Mouse (Mus musculus): Measurements from ENCODE around the gene Pusl1. TPM values are rescaled to one million over a fixed set of nuclear protein-coding genes. Genes with fewer than 3 reads are reported as not detected.

Pusl1 gene
- polyA plus RNA-seq, 1 experiment from 2014 or later = 45.7 TPM

DNA sequence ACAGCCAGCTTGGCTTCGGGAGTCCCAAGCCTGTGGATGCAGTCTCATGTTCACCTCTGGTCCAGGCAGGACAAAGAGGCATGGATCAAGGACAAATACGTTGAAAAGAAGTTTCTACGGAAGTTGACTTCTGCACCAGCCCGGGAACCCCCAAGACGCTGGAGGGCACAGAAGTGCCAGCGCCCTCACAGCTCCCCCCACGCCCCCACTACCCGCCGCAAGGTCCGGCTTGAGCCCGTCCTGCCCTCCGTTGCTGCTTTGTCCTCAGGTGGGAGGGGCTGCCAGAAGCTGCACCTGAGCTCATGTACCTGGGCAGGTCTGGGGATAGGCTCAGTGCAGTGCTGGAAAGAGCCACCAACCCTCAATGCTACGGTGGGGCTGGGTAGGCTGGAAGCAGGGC lies 11.7 kb upstream of the Pusl1 start:
- peaks cover 38% of the 10 kb centered on the region for H3K36me3 ChIP-seq (ENCODE audit: control insufficient read depth, insufficient read depth, low read length)
- ATAC-seq (ENCODE audit: insufficient number of reproducible peaks, insufficient read depth, low FRiP score, low read depth) = no peak
- no peak overlapping the region for H3K9ac ChIP-seq (replicated peaks; ENCODE audit: low read depth, low read length)
- 94% methylated on average over 13 of the region's 13 CpGs for WGBS
- no peaks in the 10 kb centered on the region for H3K9me3 ChIP-seq (ENCODE audit: control insufficient read depth, low read depth, low read length)
- no peak overlapping the region for H3K4me3 ChIP-seq (ENCODE audit: low read depth, low read length)
- H3K27ac ChIP-seq (ENCODE audit: low read length) = no peak overlapping the region
- no peaks in the 10 kb centered on the region for H3K27me3 ChIP-seq (ENCODE audit: control insufficient read depth, insufficient read depth, low read length)
- H3K4me2 ChIP-seq (replicated peaks; ENCODE audit: low read depth, low read length) = no peak overlapping the region
- H3K4me1 ChIP-seq (ENCODE audit: control insufficient read depth, insufficient read depth, low read length) = no peaks in the 10 kb centered on the region

DNA sequence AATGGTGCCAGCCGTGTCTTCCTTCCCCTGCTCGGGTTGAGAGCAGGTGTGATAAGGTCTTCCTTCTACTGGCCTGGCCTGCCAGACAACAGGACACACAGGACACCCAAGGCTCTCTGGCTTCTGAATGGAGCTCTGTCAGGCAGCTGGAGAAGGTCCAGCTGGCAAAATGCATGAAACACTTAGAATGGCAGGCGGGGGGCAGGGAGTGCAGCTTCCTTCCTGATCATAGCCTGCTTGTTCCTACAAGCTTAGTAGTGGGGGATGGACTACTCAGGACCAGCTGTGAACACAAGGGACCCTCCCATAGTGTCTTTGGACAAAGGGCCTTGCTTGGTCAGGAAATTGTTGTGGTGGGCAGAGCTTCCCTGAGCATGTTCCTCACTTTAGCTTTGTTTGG lies 9.6 kb upstream of the Pusl1 start:
- Histone ChIP-seq H3K4me3 (ENCODE audit: low read depth, low read length) (no peak overlapping the region), H3K36me3 (ENCODE audit: control insufficient read depth, insufficient read depth, low read length) (peaks cover 43% of the 10 kb centered on the region), H3K27me3 (ENCODE audit: control insufficient read depth, insufficient read depth, low read length) (no peaks in the 10 kb centered on the region), H3K9ac (replicated peaks; ENCODE audit: low read depth, low read length) (no peak overlapping the region), H3K27ac (ENCODE audit: low read length) (no peak overlapping the region), H3K4me1 (ENCODE audit: control insufficient read depth, insufficient read depth, low read length) (no peaks in the 10 kb centered on the region), H3K4me2 (replicated peaks; ENCODE audit: low read depth, low read length) (no peak overlapping the region), H3K9me3 (ENCODE audit: control insufficient read depth, low read depth, low read length) (no peaks in the 10 kb centered on the region)
- WGBS = 71% methylated on average over 3 of the region's 3 CpGs
- ATAC-seq (ENCODE audit: insufficient number of reproducible peaks, insufficient read depth, low FRiP score, low read depth) = no peak

- 95% methylated on average over 7 of the region's 7 CpGs for WGBS
- H3K36me3 ChIP-seq (ENCODE audit: control insufficient read depth, insufficient read depth, low read length) = peaks cover 33% of the 10 kb centered on the region
- H3K9me3 ChIP-seq (ENCODE audit: control insufficient read depth, low read depth, low read length) = no peaks in the 10 kb centered on the region
- no peaks in the 10 kb centered on the region for H3K27me3 ChIP-seq (ENCODE audit: control insufficient read depth, insufficient read depth, low read length)
- H3K9ac ChIP-seq (replicated peaks; ENCODE audit: low read depth, low read length) = no peak overlapping the region
- no peak overlapping the region for H3K4me3 ChIP-seq (ENCODE audit: low read depth, low read length)
- ATAC-seq (ENCODE audit: insufficient number of reproducible peaks, insufficient read depth, low FRiP score, low read depth) = no peak
- no peak overlapping the region for H3K4me2 ChIP-seq (replicated peaks; ENCODE audit: low read depth, low read length)
- no peak overlapping the region for H3K27ac ChIP-seq (ENCODE audit: low read length)
- peaks cover 9% of the 10 kb centered on the region for H3K4me1 ChIP-seq (ENCODE audit: control insufficient read depth, insufficient read depth, low read length)
Measured at GRCm38 (mm10) chr4:155899355-155899754, 7.8 kb upstream of the Pusl1 start.

DNA sequence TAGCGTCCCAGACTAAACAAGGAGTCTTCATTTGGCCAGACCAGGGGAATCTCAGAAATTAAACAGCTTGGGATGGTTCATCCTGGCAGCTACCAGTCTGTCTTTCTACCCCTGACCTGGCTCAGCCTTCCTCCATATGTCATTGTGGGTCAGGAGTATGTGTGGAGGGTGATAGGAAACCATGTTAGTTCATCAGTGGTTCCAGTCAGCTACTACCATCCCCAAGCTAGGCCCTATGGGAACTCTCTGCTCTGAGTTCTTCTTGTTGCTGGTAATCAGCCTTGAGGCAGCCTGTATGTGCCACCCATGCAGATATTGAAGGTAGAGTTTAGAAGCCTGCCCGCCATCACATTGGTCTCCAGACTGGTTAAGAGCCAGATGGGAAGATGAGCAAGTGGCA lies 6.7 kb upstream of the Pusl1 start:
- Histone ChIP-seq H3K27me3 (ENCODE audit: control insufficient read depth, insufficient read depth, low read length) (no peaks in the 10 kb centered on the region), H3K4me1 (ENCODE audit: control insufficient read depth, insufficient read depth, low read length) (peaks cover 19% of the 10 kb centered on the region), H3K27ac (ENCODE audit: low read length) (no peak overlapping the region), H3K36me3 (ENCODE audit: control insufficient read depth, insufficient read depth, low read length) (peaks cover 24% of the 10 kb centered on the region), H3K9me3 (ENCODE audit: control insufficient read depth, low read depth, low read length) (no peaks in the 10 kb centered on the region), H3K9ac (replicated peaks; ENCODE audit: low read depth, low read length) (no peak overlapping the region), H3K4me3 (ENCODE audit: low read depth, low read length) (no peak overlapping the region), H3K4me2 (replicated peaks; ENCODE audit: low read depth, low read length) (no peak overlapping the region)
- 97% methylated on average over 2 of the region's 2 CpGs for WGBS
- no peak for ATAC-seq (ENCODE audit: insufficient number of reproducible peaks, insufficient read depth, low FRiP score, low read depth)

- no peak overlapping the region for H3K4me3 ChIP-seq (ENCODE audit: low read depth, low read length)
- H3K27me3 ChIP-seq (ENCODE audit: control insufficient read depth, insufficient read depth, low read length) = no peaks in the 10 kb centered on the region
- H3K4me2 ChIP-seq (replicated peaks; ENCODE audit: low read depth, low read length) = no peak overlapping the region
- 97% methylated on average over 12 of the region's 12 CpGs for WGBS
- H3K9me3 ChIP-seq (ENCODE audit: control insufficient read depth, low read depth, low read length) = no peaks in the 10 kb centered on the region
- no peak for ATAC-seq (ENCODE audit: insufficient number of reproducible peaks, insufficient read depth, low FRiP score, low read depth)
- H3K9ac ChIP-seq (replicated peaks; ENCODE audit: low read depth, low read length) = no peak overlapping the region
- H3K36me3 ChIP-seq (ENCODE audit: control insufficient read depth, insufficient read depth, low read length) = peaks cover 11% of the 10 kb centered on the region
- peaks cover 24% of the 10 kb centered on the region for H3K4me1 ChIP-seq (ENCODE audit: control insufficient read depth, insufficient read depth, low read length)
- no peak overlapping the region for H3K27ac ChIP-seq (ENCODE audit: low read length)
Measured at GRCm38 (mm10) chr4:155896461-155896860, 4.9 kb upstream of the Pusl1 start.

GRCm38 (mm10) chr4:155895826-155896225 lies 4.2 kb upstream of the Pusl1 start:
- WGBS = 96% methylated on average over 4 of the region's 4 CpGs
- Histone ChIP-seq H3K9ac (replicated peaks; ENCODE audit: low read depth, low read length) (no peak overlapping the region), H3K27ac (ENCODE audit: low read length) (no peak overlapping the region), H3K9me3 (ENCODE audit: control insufficient read depth, low read depth, low read length) (no peaks in the 10 kb centered on the region), H3K36me3 (ENCODE audit: control insufficient read depth, insufficient read depth, low read length) (peaks cover 11% of the 10 kb centered on the region), H3K4me3 (ENCODE audit: low read depth, low read length) (no peak overlapping the region), H3K4me1 (ENCODE audit: control insufficient read depth, insufficient read depth, low read length) (peaks cover 24% of the 10 kb centered on the region), H3K27me3 (ENCODE audit: control insufficient read depth, insufficient read depth, low read length) (no peaks in the 10 kb centered on the region), H3K4me2 (replicated peaks; ENCODE audit: low read depth, low read length) (no peak overlapping the region)
- ATAC-seq (ENCODE audit: insufficient number of reproducible peaks, insufficient read depth, low FRiP score, low read depth) = no peak

GRCm38 (mm10) chr4:155895216-155895615 lies 3.6 kb upstream of the Pusl1 start:
- Histone ChIP-seq H3K27ac (ENCODE audit: low read length) (no peak overlapping the region), H3K4me3 (ENCODE audit: low read depth, low read length) (no peak overlapping the region), H3K36me3 (ENCODE audit: control insufficient read depth, insufficient read depth, low read length) (peaks cover 12% of the 10 kb centered on the region), H3K9me3 (ENCODE audit: control insufficient read depth, low read depth, low read length) (no peaks in the 10 kb centered on the region), H3K4me2 (replicated peaks; ENCODE audit: low read depth, low read length) (peak overlapping the region; percentile 31), H3K4me1 (ENCODE audit: control insufficient read depth, insufficient read depth, low read length) (peaks cover 29% of the 10 kb centered on the region), H3K27me3 (ENCODE audit: control insufficient read depth, insufficient read depth, low read length) (no peaks in the 10 kb centered on the region), H3K9ac (replicated peaks; ENCODE audit: low read depth, low read length) (no peak overlapping the region)
- 31% methylated on average over 6 of the region's 6 CpGs for WGBS
- ATAC-seq (ENCODE audit: insufficient number of reproducible peaks, insufficient read depth, low FRiP score, low read depth) = no peak

DNA sequence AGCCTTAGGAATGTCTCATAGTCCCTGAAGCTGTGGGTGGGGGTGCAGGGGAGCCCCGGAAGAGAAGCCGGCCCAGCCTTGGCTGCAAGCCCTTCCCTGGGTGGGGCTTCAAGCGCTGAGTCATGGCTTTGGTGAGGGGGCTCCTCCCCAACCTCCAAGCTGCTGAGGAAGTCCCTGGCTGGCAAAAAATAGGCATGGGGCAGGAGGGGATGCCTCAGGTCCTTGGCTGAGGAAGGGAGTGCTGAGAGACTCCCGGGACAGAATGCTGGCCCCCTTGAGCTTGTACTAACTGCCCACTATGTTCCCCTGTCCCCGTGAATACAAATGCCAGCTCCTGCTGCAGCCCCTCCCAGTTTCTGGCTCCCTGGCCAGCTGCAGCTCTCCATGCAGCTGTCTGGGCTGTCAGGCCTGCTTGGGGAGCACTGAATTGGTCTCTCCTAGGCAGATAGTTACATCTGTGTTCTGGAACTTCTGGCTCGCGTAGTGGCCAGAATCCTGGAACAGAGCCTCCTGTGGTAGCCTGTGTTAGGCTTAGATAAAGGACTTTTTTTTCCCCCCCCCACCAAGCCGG lies 2.8 kb upstream of the Pusl1 start:
- peaks cover 31% of the 10 kb centered on the region for H3K4me1 ChIP-seq (ENCODE audit: control insufficient read depth, insufficient read depth, low read length)
- no peaks in the 10 kb centered on the region for H3K9me3 ChIP-seq (ENCODE audit: control insufficient read depth, low read depth, low read length)
- peak overlapping the region; percentile 8; the same call in 1 of the 2 replicates for H3K4me3 ChIP-seq (ENCODE audit: low read depth, low read length)
- no peak overlapping the region for H3K27ac ChIP-seq (ENCODE audit: low read length)
- H3K36me3 ChIP-seq (ENCODE audit: control insufficient read depth, insufficient read depth, low read length) = peaks cover 10% of the 10 kb centered on the region
- no peaks in the 10 kb centered on the region for H3K27me3 ChIP-seq (ENCODE audit: control insufficient read depth, insufficient read depth, low read length)
- WGBS = 24% methylated on average over 8 of the region's 8 CpGs
- H3K9ac ChIP-seq (replicated peaks; ENCODE audit: low read depth, low read length) = 0 out of 2 replicates have a peak overlapping the region, but pooled peaks have one; percentile 11
- no peak for ATAC-seq (ENCODE audit: insufficient number of reproducible peaks, insufficient read depth, low FRiP score, low read depth)
- peak overlapping the region; percentile 31 for H3K4me2 ChIP-seq (replicated peaks; ENCODE audit: low read depth, low read length)

DNA sequence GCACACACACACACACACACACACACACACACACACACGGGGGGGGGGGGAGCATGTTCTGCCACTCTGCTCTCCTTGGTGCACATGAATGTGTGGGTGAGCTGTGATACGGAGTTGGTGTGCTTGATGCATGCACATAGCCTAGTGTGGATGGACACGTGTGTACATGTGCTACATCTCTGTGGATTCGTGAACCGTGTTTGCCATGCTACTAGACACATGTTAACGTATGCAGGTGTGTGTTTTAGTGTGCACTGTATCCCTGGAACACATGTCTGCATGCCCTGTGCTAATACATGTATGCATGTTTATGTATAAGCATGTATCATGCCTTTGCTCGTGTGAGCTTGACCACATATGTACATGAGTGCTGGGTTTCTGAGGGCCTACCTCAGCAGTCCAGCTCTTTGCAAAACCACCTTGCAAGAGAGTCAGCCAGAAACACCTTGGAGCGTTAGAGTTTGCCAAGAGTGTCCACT lies 1.7 kb upstream of the Pusl1 start:
- Histone ChIP-seq H3K27me3 (ENCODE audit: control insufficient read depth, insufficient read depth, low read length) (no peaks in the 10 kb centered on the region), H3K36me3 (ENCODE audit: control insufficient read depth, insufficient read depth, low read length) (peaks cover 21% of the 10 kb centered on the region), H3K4me1 (ENCODE audit: control insufficient read depth, insufficient read depth, low read length) (peaks cover 31% of the 10 kb centered on the region), H3K27ac (ENCODE audit: low read length) (no peak overlapping the region), H3K9ac (replicated peaks; ENCODE audit: low read depth, low read length) (peak overlapping the region; percentile 71; the same call in 1 of the 2 replicates), H3K4me3 (ENCODE audit: low read depth, low read length) (peak overlapping the region; percentile 88), H3K9me3 (ENCODE audit: control insufficient read depth, low read depth, low read length) (no peaks in the 10 kb centered on the region), H3K4me2 (replicated peaks; ENCODE audit: low read depth, low read length) (peak overlapping the region; percentile 91)
- no peak for ATAC-seq (ENCODE audit: insufficient number of reproducible peaks, insufficient read depth, low FRiP score, low read depth)
- 73% methylated on average over 8 of the region's 8 CpGs for WGBS
